Mouse (Mus musculus): ENCODE measurements around the gene Taf8.

Taf8 gene

DNA sequence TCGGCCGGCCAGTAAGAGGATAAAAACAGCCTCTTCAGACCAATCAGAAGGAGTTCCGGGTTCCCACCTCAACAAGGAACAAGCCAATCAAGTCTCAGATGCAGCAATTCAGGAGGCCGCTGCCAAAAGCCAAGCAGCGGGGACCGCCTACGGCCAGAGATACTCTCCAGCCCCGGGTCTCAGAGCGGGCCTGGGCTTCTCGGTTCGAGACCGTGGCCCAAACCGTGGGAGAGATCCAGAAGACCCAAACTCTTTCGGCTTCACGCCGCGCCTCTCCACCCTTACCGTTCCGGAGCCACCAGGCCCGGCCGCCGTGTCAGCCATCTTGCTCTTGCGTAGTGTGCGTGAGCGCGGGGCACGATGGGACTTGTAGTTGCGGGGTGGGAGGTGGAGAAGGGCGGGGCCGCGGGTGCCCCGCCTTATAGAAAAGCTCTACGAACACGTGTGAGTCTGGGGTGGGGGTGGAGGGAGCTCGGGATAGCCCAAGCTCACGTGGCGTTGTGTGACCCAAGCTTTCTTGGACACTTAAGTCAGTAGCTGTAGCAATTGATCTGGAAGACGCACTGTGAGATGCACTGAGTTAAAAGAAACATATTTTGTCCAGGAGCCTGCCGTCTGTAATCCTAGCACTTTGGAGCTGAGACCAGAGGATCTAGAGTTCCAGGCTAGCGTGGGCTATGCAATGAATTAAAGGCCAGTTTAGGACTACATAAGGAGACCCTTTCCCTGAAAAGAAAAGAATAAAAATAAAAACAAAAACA lies at the start of gene Taf8:
Gene Taf8 (minus strand): TSS at position 347 of the 761 bp plus-strand sequence.
- DNase-seq (ENCODE audit: low spot score): peak; percentile 86

DNA sequence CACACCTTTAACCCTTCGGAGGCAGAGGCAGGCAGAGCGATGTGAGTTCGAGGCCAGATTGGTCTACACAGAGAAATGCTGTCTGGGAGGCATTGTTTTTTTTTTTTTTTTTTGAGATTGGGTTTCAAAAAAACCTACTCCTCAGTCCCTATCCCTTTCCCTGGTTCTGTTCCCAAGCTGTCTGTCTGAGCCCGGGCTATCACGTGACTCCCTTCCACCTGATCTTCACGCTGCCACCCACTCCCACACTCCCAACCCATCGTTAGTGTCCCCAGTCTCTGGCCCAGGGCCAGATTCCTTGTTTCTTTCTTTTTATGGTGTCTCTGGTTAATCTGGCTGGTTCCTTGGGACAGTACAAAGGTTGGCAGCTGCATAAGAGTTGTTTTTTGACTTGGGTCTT lies 49.0 kb upstream of the Taf8 start:
- no peak for DNase-seq (ENCODE audit: low spot score)

DNA sequence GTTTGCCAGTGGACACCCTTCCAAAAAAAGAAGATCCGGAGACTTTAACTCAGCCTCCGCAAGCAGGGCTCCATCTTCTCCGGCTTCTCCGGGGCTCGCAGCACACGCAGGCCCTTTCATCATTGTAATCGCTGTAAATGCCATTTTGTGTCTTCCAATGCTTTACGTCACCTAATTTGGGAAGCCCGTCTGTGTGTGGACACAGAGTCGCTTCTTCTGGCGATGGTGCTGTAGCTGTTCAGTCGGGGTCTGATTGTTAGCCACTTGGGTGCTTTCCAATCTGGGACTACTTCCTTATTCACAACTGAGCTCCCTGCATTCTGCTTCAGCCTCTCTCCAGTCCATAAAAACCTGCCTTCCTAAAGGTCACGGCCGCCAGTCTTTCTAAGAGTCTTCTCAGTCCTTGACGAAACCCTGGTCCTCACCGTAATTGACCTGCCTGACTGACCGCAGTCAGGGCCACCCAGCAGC lies 43.8 kb upstream of the Taf8 start:
- DNase-seq (ENCODE audit: low spot score): no peak

DNA sequence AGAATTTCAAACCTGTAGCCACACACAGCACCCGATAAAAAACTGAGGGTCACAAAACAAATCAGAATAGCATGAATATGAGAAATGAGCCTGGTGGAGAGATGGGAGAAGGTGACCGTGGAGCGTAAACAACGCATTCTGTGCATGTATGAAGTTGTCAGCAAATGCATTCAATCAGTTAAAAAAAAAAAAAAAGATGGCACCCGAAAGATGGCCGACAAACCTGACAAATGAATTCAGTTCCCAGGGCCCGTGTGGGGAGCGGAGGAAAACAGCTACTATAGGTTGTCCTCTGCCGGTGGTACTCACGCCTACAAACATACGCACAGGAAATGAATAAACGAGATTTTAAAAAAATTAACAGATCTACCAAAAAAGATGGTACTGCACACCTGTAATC lies 43.1 kb upstream of the Taf8 start:
- DNase-seq (ENCODE audit: low spot score): no peak

DNA sequence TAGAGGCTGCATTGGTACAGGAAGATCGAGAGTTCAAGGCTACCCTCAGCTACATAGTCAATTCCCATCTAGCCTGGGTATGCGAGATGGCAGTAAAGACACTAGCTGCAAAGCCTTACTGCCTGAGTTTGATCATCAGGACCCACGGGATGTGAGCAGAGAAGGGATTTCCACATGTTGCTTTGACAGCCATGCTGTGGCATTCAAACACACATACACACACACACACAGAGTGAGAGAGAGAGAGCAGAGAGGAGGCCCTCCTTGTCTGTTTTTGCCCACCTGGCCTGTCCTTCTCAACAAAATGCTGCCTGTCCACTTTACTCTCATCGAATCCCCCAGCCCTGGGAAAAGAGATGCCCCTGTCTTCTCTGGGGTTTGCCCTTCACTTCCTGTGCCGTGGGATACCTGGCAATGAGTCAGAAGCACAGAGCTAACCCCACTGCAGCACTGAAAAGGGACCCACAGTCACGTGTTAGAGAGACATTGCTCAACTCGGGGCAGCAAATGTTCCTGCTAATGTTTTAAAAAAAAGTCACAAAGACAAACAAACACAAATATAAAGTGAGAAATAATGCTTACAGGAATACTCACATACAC lies 41.1 kb upstream of the Taf8 start:
- DNase-seq (ENCODE audit: low spot score): no peak

DNA sequence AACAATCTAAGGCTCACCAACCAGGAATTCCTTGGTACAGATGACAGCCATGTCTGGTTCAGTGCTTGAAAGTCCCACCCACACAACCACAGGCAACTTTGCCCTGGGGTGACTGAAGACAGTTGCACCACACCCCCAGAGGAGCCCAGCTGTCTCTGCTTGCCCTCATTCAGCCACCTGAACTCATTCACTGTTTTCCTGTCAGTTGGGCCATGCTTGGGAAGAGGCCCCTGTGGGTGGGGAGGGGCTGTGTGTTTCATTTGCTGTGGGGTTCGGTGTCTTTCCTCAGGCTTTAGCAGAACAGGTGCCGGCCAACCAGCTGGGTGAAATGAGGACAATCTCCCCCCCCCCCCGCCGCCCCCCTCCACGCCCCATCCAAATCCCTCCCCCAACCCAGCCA lies 40.0 kb upstream of the Taf8 start:
- no peak for DNase-seq (ENCODE audit: low spot score)

DNA sequence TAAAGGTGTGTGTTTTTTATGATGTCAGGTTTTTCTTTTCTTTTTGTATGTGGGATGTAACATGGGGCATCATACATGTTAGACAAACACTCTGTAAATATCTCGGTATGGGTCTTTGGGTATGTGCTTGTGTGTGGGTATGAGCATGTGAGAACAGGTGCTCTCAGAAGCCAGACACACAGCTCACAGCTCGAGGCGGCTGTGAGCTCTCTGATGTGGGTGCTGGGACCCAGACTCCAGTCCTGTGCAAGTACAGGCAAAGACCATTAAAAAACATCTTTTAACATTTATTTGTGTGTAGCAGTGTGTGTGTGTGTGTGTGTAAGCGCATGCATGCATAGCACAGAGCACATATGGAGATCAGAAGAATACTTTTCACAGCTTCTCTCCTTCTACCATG lies 37.0 kb upstream of the Taf8 start:
- no peak for DNase-seq (ENCODE audit: low spot score)

DNA sequence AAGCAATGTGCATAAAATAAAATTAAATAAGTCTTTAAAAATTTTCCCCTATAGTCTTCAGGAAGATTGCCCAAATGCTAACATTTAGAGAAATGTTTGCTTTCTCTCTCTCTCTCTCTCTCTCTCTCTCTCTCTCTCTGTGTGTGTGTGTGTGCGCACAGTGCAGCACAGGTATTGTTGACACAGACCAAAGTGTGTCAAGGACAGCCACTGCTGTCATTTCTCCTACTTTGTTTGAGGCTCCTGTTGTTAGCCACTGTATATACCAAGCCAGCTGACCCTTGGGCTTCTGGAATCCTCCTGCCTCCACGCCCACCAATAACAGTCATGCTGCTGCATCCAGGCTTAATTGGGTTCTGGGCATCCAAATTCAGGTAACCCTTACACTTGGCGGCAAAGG lies 36.0 kb upstream of the Taf8 start:
- no peak for DNase-seq (ENCODE audit: low spot score)

DNA sequence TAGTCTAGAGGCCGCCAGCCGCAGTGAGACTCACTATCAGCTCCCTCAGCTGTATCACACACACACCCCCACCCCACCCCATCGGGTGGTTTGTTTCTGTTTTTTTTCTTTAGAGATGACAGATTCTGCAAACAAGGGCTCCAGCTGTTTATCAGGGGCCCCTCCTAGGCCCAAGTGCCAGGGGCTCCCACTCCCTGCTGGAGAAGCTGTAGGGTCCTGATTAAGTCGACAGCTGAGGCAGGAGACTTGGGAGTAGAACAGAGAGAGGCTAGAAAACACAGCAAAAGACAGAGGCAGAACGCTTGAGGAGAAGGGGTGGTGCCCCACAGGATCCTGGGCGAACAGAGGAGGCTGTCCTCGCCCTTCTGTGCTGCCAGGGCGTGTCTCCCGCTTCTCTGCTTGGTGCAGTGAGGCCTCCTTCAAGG lies 33.7 kb upstream of the Taf8 start:
- DNase-seq (ENCODE audit: low spot score): no peak

DNA sequence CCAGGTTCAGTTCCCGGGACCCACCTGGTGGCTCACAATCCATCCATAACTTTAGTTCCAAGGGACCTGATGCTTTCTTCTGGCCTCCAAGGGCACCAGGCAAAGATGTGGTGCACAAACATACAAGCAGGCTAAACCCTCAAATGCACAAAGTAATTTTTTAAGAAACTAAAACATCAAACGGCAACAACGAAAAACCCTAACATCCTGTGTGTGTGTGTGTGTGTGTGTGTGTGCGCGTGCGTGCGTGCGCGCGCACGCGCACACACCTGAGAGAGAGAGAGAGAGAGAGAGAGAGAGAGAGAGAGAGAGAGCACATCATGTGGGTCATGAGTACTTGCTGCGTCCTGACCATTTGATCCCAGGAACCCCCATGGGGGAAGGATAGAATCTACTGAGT lies 31.6 kb upstream of the Taf8 start:
- DNase-seq (ENCODE audit: low spot score): no peak

DNA sequence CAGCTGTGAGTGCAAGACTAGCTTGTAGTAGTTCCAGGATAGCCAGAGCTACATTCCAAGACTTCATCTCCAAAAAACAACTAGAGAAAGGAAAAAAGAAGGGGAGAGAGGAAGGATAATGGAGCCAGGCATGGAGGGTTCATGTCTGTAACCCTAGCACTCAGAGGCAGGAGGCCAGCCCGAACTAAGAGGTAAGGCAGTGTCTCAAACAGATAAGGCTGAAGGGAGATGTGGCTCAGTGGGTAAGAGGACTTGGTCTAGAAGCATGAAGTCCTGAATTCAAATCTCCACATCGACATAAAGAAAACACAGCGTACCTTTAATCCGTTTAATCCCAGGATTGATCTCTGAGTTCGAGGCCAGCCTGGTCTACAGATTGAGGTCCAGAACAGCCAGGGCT lies 30.3 kb upstream of the Taf8 start:
- DNase-seq (ENCODE audit: low spot score): no peak

DNA sequence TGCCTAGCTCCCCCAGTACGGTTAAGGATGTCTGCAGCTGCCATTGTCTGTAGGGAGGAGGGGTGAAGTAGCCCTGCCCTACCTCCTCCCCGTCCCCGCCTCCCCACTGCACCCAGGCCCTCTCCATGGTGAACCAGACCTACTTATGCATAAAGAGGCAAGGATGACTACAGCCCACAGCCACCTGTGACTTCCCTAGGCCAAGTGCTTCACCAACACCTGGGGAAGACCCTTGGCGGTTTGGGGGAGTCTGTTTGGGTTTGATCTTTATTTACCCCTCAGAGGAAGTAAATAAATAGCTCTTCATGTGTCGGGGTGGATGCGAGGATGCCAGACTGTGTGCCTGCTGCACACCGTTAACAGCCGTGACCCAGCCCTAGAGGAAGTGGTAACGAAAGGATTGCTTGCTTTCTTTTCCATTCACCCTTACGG lies 29.3 kb upstream of the Taf8 start:
- DNase-seq (ENCODE audit: low spot score): no peak

DNA sequence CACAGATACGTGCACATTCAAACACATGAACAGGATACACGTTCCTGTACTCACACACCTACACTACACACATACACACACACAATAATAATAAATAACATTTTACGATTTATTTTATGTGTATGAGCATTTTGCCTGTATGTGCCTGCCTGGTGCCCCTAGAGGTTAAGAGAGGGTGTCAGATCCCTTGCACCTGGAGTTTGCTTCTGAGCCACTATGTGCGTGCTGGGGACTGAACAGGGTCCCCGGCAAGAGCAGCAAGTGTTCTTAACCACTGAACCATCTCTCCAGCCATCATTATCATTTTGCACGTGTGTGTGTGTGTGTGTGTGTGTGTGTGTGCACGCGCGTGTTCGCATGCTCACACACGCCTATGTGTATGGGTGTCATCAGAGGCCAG lies 27.5 kb upstream of the Taf8 start:
- DNase-seq (ENCODE audit: low spot score): no peak

DNA sequence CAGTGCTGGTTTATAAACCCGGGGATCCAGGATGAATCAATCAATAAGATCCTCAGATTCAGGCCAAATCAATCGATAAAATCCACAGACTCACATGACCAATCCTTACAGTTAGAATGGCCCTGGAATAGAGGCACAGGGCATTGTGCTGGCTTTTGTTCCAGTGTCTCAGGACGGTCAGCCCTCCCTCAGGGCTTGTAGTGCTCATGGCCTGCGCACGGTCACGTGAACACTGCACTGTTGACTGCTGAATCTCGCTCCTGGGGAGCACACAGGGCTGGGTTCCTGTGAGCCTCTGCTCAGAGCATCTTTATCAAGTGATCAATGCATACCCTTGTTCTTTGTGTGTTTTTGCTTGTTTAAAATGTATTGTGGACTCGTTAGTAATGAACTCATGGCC lies 26.8 kb upstream of the Taf8 start:
- no peak for DNase-seq (ENCODE audit: low spot score)

DNA sequence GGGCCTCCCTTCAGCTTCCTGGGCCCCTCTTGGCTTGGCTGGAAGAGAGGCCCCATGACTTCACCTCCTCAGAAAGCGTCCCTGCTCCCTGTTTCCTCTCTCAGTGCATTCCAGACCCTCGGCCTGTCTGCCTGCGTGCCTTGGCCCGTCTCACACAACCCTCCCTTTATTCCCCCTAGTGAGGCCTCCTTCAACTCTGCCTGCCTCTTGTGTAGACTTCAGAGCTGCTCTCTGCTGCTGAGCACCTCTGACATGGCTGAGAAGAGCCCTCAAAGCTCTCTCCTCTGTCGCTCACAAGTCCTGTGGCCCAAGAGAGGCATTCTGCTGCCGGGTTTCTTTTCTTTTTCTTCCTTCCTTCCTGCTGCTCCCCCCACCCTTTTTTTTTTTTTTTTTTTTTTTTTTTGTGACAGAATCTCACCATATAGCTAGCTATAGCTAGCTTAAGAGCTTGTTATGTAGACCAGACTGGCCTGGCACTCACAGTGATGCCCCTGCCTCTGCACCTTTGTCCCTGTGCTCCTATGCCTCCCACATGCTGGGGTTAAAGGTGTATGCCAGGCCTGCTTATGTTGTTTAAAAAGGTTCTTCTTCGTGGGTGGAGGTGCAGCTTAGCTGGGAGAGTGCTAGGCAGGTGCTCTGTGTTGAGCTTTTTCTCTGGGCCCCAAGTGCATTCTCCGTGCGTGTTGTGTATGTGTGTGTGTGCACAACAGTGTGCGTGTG lies 25.6 kb upstream of the Taf8 start:
- no peak for DNase-seq (ENCODE audit: low spot score)

DNA sequence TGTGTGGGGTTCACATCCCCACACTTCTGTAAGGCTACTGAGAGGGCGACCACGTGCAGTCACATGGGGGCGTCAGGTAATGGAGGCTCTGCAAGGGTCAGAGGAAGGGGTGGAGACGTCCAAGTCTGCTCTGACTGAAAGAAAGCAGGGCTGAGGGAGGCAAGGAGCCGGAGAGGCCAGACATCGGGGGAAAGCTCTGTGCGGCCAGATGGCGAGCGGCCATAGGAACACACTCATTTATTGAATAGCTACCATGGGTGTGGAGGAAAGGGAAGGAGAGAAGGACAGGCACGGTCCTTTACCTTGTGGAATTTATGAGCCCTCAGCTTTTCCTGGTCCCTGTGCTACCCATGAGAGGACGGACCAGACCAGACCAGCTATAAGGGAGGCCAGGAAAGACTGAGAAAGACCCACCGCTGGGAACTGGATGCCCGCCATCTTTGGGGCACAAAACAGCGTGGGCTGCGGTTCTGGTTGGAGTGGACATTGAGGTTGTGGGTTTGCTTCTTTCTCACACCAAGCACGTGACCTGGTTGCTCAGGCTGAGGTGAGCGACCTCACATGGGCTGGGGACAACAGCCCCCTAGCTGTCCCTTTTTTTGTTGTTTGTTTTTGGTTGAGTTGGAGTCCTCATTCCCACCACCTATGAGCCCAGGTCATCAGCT lies 24.9 kb upstream of the Taf8 start:
- DNase-seq (ENCODE audit: low spot score): no peak

DNA sequence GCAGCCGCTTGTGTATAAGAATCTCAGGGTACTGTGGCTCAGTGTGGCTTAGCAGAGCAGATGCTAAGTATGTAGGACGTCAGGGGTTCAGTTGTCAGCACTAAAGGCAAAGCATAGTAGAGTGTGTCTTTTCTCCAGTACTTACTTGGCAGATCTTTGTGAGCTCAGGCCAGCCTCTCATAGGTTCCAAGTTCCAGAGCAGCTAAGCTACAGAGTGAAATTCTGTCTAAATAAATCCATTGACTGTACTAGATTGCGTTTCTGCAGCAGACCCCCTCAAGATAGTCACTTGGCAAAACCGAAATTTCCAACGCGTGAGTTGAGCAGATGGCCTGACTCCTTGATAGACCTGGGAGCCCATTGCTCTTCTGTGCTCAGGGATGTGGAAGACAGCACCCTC lies 22.9 kb upstream of the Taf8 start:
- no peak for DNase-seq (ENCODE audit: low spot score)

DNA sequence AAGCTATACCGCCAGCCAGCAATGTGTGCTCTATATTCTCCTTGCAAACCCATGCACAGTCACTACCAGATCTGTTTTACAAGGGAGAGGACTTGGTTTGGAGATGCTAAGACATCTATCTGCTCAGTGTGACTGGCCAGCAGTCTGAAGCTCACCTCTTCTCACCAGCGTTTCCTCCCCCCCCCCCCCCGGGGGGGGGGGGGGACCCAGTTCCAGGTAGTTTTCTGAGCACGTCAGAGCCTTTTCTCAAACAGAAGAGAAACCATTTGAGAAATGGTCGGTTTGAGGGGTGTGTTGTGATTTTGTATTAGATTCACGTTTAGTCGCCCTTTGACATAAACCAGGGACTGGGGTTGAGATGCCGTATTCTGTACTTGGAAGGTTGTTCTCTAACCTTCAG lies 22.0 kb upstream of the Taf8 start:
- no peak for DNase-seq (ENCODE audit: low spot score)

DNA sequence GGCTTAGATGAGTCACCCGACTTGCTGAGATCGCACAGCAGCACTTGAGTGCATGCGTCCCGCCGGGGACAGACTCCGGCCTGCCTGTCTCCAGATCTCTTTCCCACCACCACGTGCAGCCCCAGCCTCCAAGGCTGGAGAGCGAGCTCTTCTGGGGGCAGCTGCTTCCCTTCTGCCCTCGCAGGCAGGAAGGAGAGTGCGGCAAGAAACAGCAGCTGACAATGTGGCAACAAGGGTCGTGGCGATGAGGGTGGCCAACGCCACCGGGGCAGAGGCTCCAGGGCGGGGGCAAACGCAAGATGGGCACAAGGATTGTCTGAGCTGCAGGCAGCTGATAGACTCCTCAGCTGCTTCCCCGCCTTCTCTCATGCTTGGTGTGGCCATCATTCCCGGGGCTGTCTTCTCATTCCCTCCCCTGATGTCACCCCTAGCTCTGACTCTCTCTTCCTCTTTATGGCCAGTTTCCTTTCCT lies 21.2 kb upstream of the Taf8 start:
- no peak for DNase-seq (ENCODE audit: low spot score)

DNA sequence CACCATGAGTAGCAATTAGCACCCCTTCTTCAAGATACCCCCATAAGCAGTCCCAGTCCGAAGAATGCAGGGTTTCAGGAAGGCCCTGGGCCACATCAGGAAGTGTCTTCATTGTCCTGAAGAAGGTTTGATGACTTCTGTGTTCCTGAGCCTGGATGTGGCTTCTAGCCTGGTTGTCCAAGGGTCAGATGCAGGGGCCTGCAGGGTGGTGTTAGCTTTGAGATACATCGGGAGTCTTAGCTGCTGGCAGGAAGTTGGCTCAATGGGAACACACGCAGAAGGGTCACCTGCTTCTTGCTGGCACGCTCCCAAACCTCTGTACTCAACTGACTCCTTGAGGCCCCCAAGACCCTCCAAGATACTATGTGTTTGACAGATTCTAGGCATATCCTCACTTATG lies 20.4 kb upstream of the Taf8 start:
- DNase-seq (ENCODE audit: low spot score): no peak

DNA sequence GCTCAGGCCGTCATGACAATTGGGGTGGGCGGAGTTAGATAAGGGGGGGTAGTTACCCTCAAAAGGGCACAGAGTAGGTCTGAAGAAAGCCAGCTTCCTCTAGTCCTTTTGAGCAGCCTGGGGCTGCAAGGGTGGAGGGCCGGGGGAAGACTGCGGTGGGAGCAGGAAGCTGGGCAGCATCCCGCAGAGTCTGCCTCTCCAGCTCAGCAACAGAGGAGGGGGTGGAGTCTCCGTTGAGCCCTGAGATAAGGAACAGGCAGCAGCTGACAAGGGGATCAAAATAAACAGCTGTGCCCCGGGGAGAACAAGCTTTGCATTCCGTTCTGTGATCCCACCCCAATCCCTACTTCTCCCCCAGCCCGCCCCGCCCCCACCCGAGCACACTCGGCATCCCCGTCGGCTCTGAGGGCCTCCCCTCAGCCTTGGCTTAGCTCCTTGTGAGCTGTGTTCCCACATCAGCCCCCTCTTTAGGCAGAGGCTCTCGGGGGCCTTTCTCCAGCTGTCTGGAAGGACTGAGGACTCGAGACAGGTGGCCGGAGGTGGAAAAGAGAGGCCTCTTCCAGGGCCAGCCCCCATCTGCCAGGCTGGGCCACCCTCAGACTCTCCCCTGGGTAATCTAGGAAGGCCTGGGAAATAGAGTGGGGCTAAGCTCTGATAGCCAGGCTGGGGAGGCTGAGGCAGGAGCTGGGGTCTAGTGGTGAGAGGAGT lies 19.6 kb upstream of the Taf8 start:
- no peak for DNase-seq (ENCODE audit: low spot score)

DNA sequence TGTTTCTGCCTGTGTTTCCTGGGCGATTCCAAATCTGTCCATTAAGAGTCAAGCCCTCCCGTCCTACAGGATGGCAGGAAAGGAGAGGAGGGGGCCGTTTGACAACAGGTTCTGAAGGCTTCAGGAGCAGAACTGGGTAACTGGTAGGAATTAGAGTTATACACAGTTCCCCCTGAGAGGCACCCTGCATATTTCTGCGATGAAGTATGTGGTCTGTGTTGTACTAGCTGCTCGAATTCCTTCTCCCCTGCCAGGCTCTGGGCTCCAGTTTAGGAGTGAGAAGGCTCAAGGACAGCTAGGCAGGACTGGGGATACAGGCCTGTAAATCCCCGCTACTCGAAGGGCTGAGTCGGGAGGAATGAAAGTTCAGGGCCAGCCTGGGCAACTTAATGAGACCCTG lies 16.1 kb upstream of the Taf8 start:
- no peak for DNase-seq (ENCODE audit: low spot score)
